In the genomic region with DNA sequence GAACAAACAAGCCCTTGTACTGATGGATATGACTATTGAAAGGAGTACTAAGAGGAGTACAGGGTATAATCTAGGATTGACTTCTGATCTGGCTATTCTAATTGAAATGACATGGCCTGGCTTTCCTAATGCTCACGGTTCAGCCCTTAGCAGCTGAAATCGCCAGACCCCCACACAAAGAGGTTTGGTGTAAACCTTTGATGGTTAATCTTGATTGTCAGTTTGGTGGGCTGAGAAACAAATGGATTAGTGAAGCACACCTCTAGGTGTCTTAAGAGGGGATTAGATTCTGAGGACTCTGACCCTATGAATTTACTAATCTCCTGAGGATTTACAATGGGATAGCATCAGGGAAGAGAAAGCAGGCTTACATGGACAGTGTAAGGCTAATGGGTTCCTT, we compare ENCODE assay signal across 19 mouse cellular contexts.
"Had no signal": no experiment of that assay in that cellular context is flagged by ENCODE, and none has a peak within 500 bp of the region (broad histone marks: within the 10 kb centered on the region; RNA-seq: fewer than 3 reads in every experiment).

No protein-coding gene starts in this region.

- H3K9me3 ChIP-seq: liver, embryonic 13.5 days; liver, embryonic 15.5 days; lung, embryonic 15.5 days; neural tube, embryonic 12.5 days had no signal

- H3K27me3 ChIP-seq: liver, embryonic 13.5 days; liver, embryonic 15.5 days; lung, embryonic 15.5 days; megakaryocyte, embryonic 14.5 days; neural tube, embryonic 12.5 days had no signal

- H3K9ac ChIP-seq: liver, embryonic 13.5 days; liver, embryonic 15.5 days; liver, postnatal 0 days; lung, embryonic 15.5 days; neural tube, embryonic 12.5 days had no signal

- H3K4me2 ChIP-seq: liver, embryonic 11.5 days; liver, embryonic 13.5 days; liver, embryonic 15.5 days; lung, embryonic 15.5 days; neural tube, embryonic 12.5 days had no signal

- ATAC-seq: liver, postnatal 0 days; lung, postnatal 0 days had no signal

- H3K4me1 ChIP-seq: liver, embryonic 13.5 days; liver, embryonic 15.5 days; lung, embryonic 15.5 days; megakaryocyte, embryonic 14.5 days; neural tube, embryonic 12.5 days had no signal

- H3K4me3 ChIP-seq: liver, embryonic 13.5 days; liver, embryonic 15.5 days; lung, embryonic 15.5 days; megakaryocyte, embryonic 14.5 days; neural tube, embryonic 12.5 days had no signal

- H3K36me3 ChIP-seq: liver, embryonic 13.5 days; liver, embryonic 15.5 days; lung, embryonic 15.5 days; neural tube, embryonic 12.5 days had no signal

- DNase-seq: liver, embryonic 13.5 days; liver, postnatal 0 days; lung, adult 2 months; lung, postnatal 14 days; lung, postnatal 36 days; right cerebral cortex, adult 18-20 months; right cerebral cortex, postnatal 25 days; right cerebral cortex, postnatal 4 days; spleen, adult 18-20 months; thymus, adult 18-20 months; thymus, postnatal 14 days; thymus, postnatal 36 days had no signal

- H3K27ac ChIP-seq: liver, embryonic 13.5 days; liver, embryonic 15.5 days; lung, embryonic 15.5 days; macrophage; neural tube, embryonic 12.5 days had no signal
